Mouse (Mus musculus): ENCODE results near the gene Cst12.

GRCm38 (mm10) chr2:148819909-148820308, 30.7 kb downstream of the Cst12 start, which contains the start of gene Cst13:
- no peak for TF ChIP-seq EP300 (optimal IDR thresholded peaks at IDR 0.05)
- TF ChIP-seq CTCF (IDR thresholded peaks at IDR 0.05; ENCODE audit: low read depth), result no peak
